18 mouse cellular contexts compared by ENCODE assay signal in the genomic region with DNA sequence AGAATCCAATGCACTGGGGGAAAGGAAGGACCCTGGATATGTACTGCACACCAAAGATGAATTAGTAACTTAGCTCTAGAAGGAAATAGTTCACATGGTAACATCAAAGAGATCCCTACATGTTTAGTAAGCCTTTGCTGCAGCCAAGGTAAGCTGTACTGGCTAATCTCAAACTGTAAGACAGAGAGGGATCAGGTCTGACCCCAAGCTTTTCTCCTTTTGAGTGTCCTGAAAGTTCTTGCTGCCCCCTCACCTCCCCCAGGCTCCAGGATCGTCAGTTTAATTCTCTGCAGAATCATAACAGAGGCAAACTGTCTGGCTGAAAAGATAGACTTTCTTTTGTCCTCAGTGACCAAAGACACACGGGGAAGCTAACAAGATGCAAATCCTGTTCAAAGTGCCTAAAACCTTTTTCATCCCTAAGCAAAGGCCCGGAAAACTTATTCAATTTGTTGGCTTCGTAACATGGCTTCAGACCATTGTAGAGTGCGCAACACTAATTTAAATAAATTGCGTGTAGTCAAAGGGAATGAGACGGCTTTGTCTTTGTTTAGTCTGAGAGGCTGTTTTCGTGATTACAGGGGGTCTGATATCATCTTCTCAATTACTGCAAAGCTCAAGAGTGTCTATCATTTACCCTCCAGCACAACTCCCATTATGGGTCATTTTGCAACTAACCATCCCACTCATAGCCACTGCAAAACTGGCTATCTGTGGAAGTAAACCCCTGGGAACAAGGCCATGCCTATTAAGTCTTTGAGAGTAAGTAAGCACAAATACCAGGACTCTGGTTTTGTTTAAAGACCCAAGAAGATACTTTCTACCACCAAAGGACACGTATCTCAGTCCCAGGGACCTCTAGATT. TPM values are rescaled to one million over a fixed set of nuclear protein-coding genes. Genes with fewer than 3 reads are reported as not detected.
A peak's percentile ranks its signal among the peaks of the same experiment; 100 is the strongest.
DNase-seq lines count a peak whose midpoint lies in the region; ATAC-seq and TF ChIP-seq lines count a peak whose summit lies in the region.
"Had no signal": no experiment of that assay in that cellular context is flagged by ENCODE, and none has a peak within 500 bp of the region (broad histone marks: within the 10 kb centered on the region; RNA-seq: fewer than 3 reads in every experiment).

No protein-coding gene starts in this region.

- peaks cover 9% of the 10 kb centered on the region for H3K4me1 ChIP-seq in cortical plate, adult 2 months (ENCODE audit: control insufficient read depth, insufficient read depth, low read length)
- H3K4me1 ChIP-seq in forebrain, embryonic 12.5 days, result peaks cover 51% of the 10 kb centered on the region
- H3K4me1 ChIP-seq in hindbrain, embryonic 15.5 days (replicated peaks), result peaks cover 40% of the 10 kb centered on the region
- H3K4me1 ChIP-seq in neural tube, embryonic 12.5 days, result peaks cover 70% of the 10 kb centered on the region

- H3K9ac ChIP-seq in forebrain, embryonic 12.5 days, result no peak overlapping the region
- no peak overlapping the region for H3K9ac ChIP-seq in hindbrain, embryonic 15.5 days
- no peak overlapping the region for H3K9ac ChIP-seq in neural tube, embryonic 12.5 days
- H3K9ac ChIP-seq: liver, embryonic 14.5 days had no signal

- H3K9me3 ChIP-seq in forebrain, embryonic 12.5 days, result no peaks in the 10 kb centered on the region
- H3K9me3 ChIP-seq in hindbrain, embryonic 15.5 days, result no peaks in the 10 kb centered on the region
- H3K9me3 ChIP-seq in neural tube, embryonic 12.5 days, result no peaks in the 10 kb centered on the region
- H3K9me3 ChIP-seq: limb, embryonic 10.5 days had no signal

- peak overlapping the region; percentile 13 for H3K4me2 ChIP-seq in forebrain, embryonic 12.5 days
- H3K4me2 ChIP-seq in hindbrain, embryonic 15.5 days, result no peak overlapping the region
- peak overlapping the region; percentile 14; the same call in 1 of the 2 replicates for H3K4me2 ChIP-seq in neural tube, embryonic 12.5 days (replicated peaks)
- H3K4me2 ChIP-seq: heart, embryonic 11.5 days had no signal

- no peaks in the 10 kb centered on the region for H3K36me3 ChIP-seq in forebrain, embryonic 12.5 days (replicated peaks)
- no peaks in the 10 kb centered on the region for H3K36me3 ChIP-seq in hindbrain, embryonic 15.5 days
- peaks cover 5% of the 10 kb centered on the region; the same call in 1 of the 2 replicates for H3K36me3 ChIP-seq in neural tube, embryonic 12.5 days
- H3K36me3 ChIP-seq: limb, embryonic 10.5 days had no signal

- H3K27ac ChIP-seq in cortical plate, adult 2 months (ENCODE audit: insufficient read depth, low read length), result 0 out of 2 replicates have a peak overlapping the region, but pooled peaks have one; percentile 12
- H3K27ac ChIP-seq in forebrain, embryonic 12.5 days, result peak overlapping the region; percentile 90
- H3K27ac ChIP-seq in hindbrain, embryonic 15.5 days (replicated peaks), result peak overlapping the region; percentile 43
- 0 out of 2 replicates have a peak overlapping the region, but pooled peaks have one; percentile 60 for H3K27ac ChIP-seq in neural tube, embryonic 12.5 days
- H3K27ac ChIP-seq: limb, embryonic 10.5 days; liver, embryonic 14.5 days had no signal

- peaks cover 19% of the 10 kb centered on the region for H3K27me3 ChIP-seq in forebrain, embryonic 12.5 days
- no peaks in the 10 kb centered on the region for H3K27me3 ChIP-seq in hindbrain, embryonic 15.5 days
- H3K27me3 ChIP-seq in neural tube, embryonic 12.5 days (replicated peaks), result no peaks in the 10 kb centered on the region
- H3K27me3 ChIP-seq: CH12.LX, Patski had no signal

- intact Hi-C loops in heart, postnatal 10 days (cut with DNase I), result no loop called here

- ATAC-seq in forebrain, embryonic 12.5 days (ENCODE audit: low FRiP score), result no peak
- ATAC-seq in hindbrain, embryonic 15.5 days (ENCODE audit: low FRiP score, low read depth), result no peak
- no peak for ATAC-seq in neural tube, embryonic 12.5 days (ENCODE audit: low FRiP score, low read depth)
- ATAC-seq: Patski had no signal

- DNase-seq in cerebellum, adult 18-20 months, result no peak
- no peak for DNase-seq in adrenal gland, postnatal 25 days
- DNase-seq in heart, postnatal 10 days, result no peak
- DNase-seq in layer of hippocampus, postnatal 10 days (ENCODE audit: low spot score in 2 of 2), result no peak
- DNase-seq: cerebellum, adult 9-11 months; gastrocnemius, postnatal 25 days; kidney, postnatal 10 days; spleen, adult 18-20 months had no signal

- WGBS in forebrain, embryonic 12.5 days, result 15% methylated on average over 9 of the region's 9 CpGs
- WGBS in hindbrain, embryonic 15.5 days, result 29% methylated on average over 9 of the region's 9 CpGs
- WGBS in neural tube, embryonic 12.5 days, result 35% methylated on average over 9 of the region's 9 CpGs

- TF ChIP-seq POLR2A in cortical plate, adult 2 months (IDR thresholded peaks at IDR 0.05; ENCODE audit: extremely low read depth, insufficient read depth, low read length), result no peak

- H3K4me3 ChIP-seq in cortical plate, adult 2 months (ENCODE audit: insufficient read depth, low read length), result no peak overlapping the region
- H3K4me3 ChIP-seq in forebrain, embryonic 12.5 days (replicated peaks), result no peak overlapping the region
- H3K4me3 ChIP-seq in hindbrain, embryonic 15.5 days, result no peak overlapping the region
- no peak overlapping the region for H3K4me3 ChIP-seq in neural tube, embryonic 12.5 days
- H3K4me3 ChIP-seq: limb, embryonic 10.5 days had no signal

- TF ChIP-seq CTCF in cortical plate, adult 2 months (IDR thresholded peaks at IDR 0.05; ENCODE audit: extremely low read depth, insufficient read depth, low read length), result no peak

RNA-seq across cellular contexts. Expression of a gene that starts 52.8 kb away (rescaled TPM):
- 87.4 and 101 TPM in 2 replicates for polyA plus RNA-seq in cortical plate, adult 2 months (2012; rRNA removed)
- 107 and 110 TPM in 2 replicates for polyA plus RNA-seq in forebrain, embryonic 12.5 days (2016; fragmentation: Nextera tagmentation; extraction: Ambion mirVana)
- 139 and 145 TPM in 2 replicates for polyA plus RNA-seq in hindbrain, embryonic 15.5 days (2015; fragmentation: Nextera tagmentation; extraction: Ambion mirVana)
- polyA plus RNA-seq in neural tube, embryonic 12.5 days (2016; fragmentation: Nextera tagmentation; extraction: Ambion mirVana), result 132 and 151 TPM in 2 replicates
- total RNA-seq in adrenal gland, postnatal 25 days (2021), result 71.7 and 83.1 TPM in 2 replicates
- total RNA-seq in heart, postnatal 10 days (2021), result 1 to 10 TPM; 9.1 to 9.9 TPM
- 100 to 1,000 TPM; 267 to 271 TPM for total RNA-seq in layer of hippocampus, postnatal 10 days (2021)
- total RNA-seq: monocyte, adult 5-6 weeks had no signal

Comparison
In these comparisons a context has a peak if more than half of its experiments do, and no peak if none do; other contexts are left out.
1. H3K27ac ChIP-seq: peak in every context shown above with its lines; median percentile 90 in forebrain, embryonic 12.5 days; 60 in neural tube, embryonic 12.5 days; 43 in hindbrain, embryonic 15.5 days; 12 in cortical plate, adult 2 months.